ENCODE assay signal across 12 mouse cellular contexts in the genomic region with DNA sequence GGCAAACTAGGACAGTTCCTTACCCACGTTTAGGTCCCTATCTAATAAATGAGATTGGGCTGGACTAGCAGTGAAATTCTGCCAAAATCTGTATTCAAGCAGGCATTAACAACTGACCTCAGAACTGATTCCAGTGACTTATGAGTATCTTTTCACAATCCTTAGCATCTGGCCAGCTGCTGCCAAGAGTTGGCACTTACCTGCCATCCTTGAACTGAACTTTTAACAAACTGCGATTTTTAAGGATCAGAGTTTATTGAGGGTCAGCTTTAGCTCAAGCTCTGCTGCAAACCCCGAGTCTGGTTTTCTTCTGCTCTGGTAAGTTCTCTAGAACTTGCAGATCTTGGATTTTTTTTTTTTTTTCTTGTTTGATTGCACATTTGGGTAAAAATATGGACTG. TPM values are rescaled to one million over a fixed set of nuclear protein-coding genes. Genes with fewer than 3 reads are reported as not detected.
A peak's percentile ranks its signal among the peaks of the same experiment; 100 is the strongest.
DNase-seq lines count a peak whose midpoint lies in the region; ATAC-seq and TF ChIP-seq lines count a peak whose summit lies in the region.
"Had no signal": no experiment of that assay in that cellular context is flagged by ENCODE, and none has a peak within 500 bp of the region (broad histone marks: within the 10 kb centered on the region; RNA-seq: fewer than 3 reads in every experiment).

No protein-coding gene starts in this region.

- ATAC-seq in heart, embryonic 15.5 days (replicated peaks; ENCODE audit: insufficient number of reproducible peaks, insufficient read depth, low FRiP score, low read depth) = no peak
- no peak for ATAC-seq in neural tube, embryonic 13.5 days (ENCODE audit: low read depth)
- no peak for ATAC-seq in intestine, postnatal 0 days
- no peak for ATAC-seq in stomach, embryonic 15.5 days (ENCODE audit: insufficient read depth, low FRiP score, low read depth)
- no peak for ATAC-seq in activated CD4-positive, CD25-positive, alpha-beta regulatory T cell, adult 4 months
- no peak for ATAC-seq in erythroid progenitor cell, adult 5-6 weeks (replicated peaks; ENCODE audit: low FRiP score, poor library complexity, severe bottlenecking)

- peaks cover 28% of the 10 kb centered on the region for H3K4me1 ChIP-seq in heart, embryonic 15.5 days (replicated peaks)
- peaks cover 25% of the 10 kb centered on the region for H3K4me1 ChIP-seq in neural tube, embryonic 13.5 days (replicated peaks)
- H3K4me1 ChIP-seq in intestine, postnatal 0 days (replicated peaks; ENCODE audit: control insufficient read depth, insufficient read depth, low read length) = no peaks in the 10 kb centered on the region
- peaks cover 6% of the 10 kb centered on the region; the same call in 1 of the 2 replicates for H3K4me1 ChIP-seq in stomach, embryonic 15.5 days

- peak overlapping the region; percentile 95; the same call in 1 of the 2 replicates for H3K4me3 ChIP-seq in heart, embryonic 15.5 days
- no peak overlapping the region for H3K4me3 ChIP-seq in neural tube, embryonic 13.5 days
- peak overlapping the region; percentile 90 for H3K4me3 ChIP-seq in intestine, postnatal 0 days (ENCODE audit: low read depth, low read length)
- no peak overlapping the region for H3K4me3 ChIP-seq in stomach, embryonic 15.5 days (replicated peaks)

- peak overlapping the region; percentile 27; the same call in 1 of the 2 replicates for H3K27ac ChIP-seq in heart, embryonic 15.5 days
- H3K27ac ChIP-seq in neural tube, embryonic 13.5 days (replicated peaks) = 0 out of 2 replicates have a peak overlapping the region, but pooled peaks have one; percentile 95
- no peak overlapping the region for H3K27ac ChIP-seq in intestine, postnatal 0 days (ENCODE audit: low read depth, low read length)
- H3K27ac ChIP-seq in stomach, embryonic 15.5 days = peak overlapping the region; percentile 82

- no peaks in the 10 kb centered on the region for H3K9me3 ChIP-seq in heart, embryonic 15.5 days (replicated peaks)
- no peaks in the 10 kb centered on the region for H3K9me3 ChIP-seq in neural tube, embryonic 13.5 days
- no peaks in the 10 kb centered on the region for H3K9me3 ChIP-seq in intestine, postnatal 0 days (ENCODE audit: control insufficient read depth)
- H3K9me3 ChIP-seq in stomach, embryonic 15.5 days = no peaks in the 10 kb centered on the region

- TF ChIP-seq CTCF in intestine, postnatal 0 days (IDR thresholded peaks at IDR 0.05; ENCODE audit: low read depth) = no peak

- peak overlapping the region; percentile 81 for H3K4me2 ChIP-seq in heart, embryonic 15.5 days
- H3K4me2 ChIP-seq in neural tube, embryonic 13.5 days = peak overlapping the region; percentile 77
- H3K4me2 ChIP-seq in intestine, postnatal 0 days (replicated peaks; ENCODE audit: low read depth) = peak overlapping the region; percentile 71
- peak overlapping the region; percentile 68 for H3K4me2 ChIP-seq in stomach, embryonic 15.5 days

- WGBS in heart, embryonic 15.5 days = 43% methylated on average over 3 of the region's 3 CpGs
- 50% methylated on average over 3 of the region's 3 CpGs for WGBS in neural tube, embryonic 13.5 days
- 43% methylated on average over 3 of the region's 3 CpGs for WGBS in intestine, postnatal 0 days
- WGBS in stomach, embryonic 15.5 days = 36% methylated on average over 3 of the region's 3 CpGs

- H3K9ac ChIP-seq in heart, embryonic 15.5 days = peak overlapping the region; percentile 98
- no peak overlapping the region for H3K9ac ChIP-seq in neural tube, embryonic 13.5 days
- no peak overlapping the region for H3K9ac ChIP-seq in intestine, postnatal 0 days (ENCODE audit: low read depth, low read length)
- H3K9ac ChIP-seq in stomach, embryonic 15.5 days = no peak overlapping the region

- no peaks in the 10 kb centered on the region for H3K36me3 ChIP-seq in heart, embryonic 15.5 days
- H3K36me3 ChIP-seq in neural tube, embryonic 13.5 days = no peaks in the 10 kb centered on the region
- no peaks in the 10 kb centered on the region for H3K36me3 ChIP-seq in intestine, postnatal 0 days (ENCODE audit: control insufficient read depth, insufficient read depth)
- no peaks in the 10 kb centered on the region for H3K36me3 ChIP-seq in stomach, embryonic 15.5 days

- H3K27me3 ChIP-seq in heart, embryonic 15.5 days = no peaks in the 10 kb centered on the region
- no peaks in the 10 kb centered on the region for H3K27me3 ChIP-seq in neural tube, embryonic 13.5 days
- H3K27me3 ChIP-seq in intestine, postnatal 0 days (replicated peaks; ENCODE audit: control insufficient read depth, insufficient read depth, low read length) = no peaks in the 10 kb centered on the region
- H3K27me3 ChIP-seq in stomach, embryonic 15.5 days (replicated peaks) = no peaks in the 10 kb centered on the region

- DNase-seq in heart, postnatal 10 days = no peak
- DNase-seq in neural tube, embryonic 10.5 days (ENCODE audit: extremely low spot score, low spot score) = no peak

- intact Hi-C loops in heart, postnatal 10 days (cut with DNase I) = no loop called here

RNA-seq across cellular contexts. Expression of gene Cbfb, which starts 0.9 kb away (rescaled TPM):
- polyA plus RNA-seq in heart, embryonic 15.5 days (2015; fragmentation: Nextera tagmentation; extraction: Ambion mirVana) = 39.2 and 40.1 TPM in 2 replicates
- 10 to 100 TPM; 32.4 to 37.0 TPM for total RNA-seq in heart, postnatal 10 days (2021)
- polyA plus RNA-seq in neural tube, embryonic 13.5 days (2015; fragmentation: Nextera tagmentation; extraction: Ambion mirVana) = 59.1 and 66.6 TPM in 2 replicates
- 18.9 and 21.8 TPM in 2 replicates for polyA plus RNA-seq in intestine, postnatal 0 days (2015; fragmentation: Nextera tagmentation; extraction: Ambion mirVana)
- 53.2 and 54.4 TPM in 2 replicates for polyA plus RNA-seq in stomach, embryonic 15.5 days (2015; fragmentation: Nextera tagmentation; extraction: Ambion mirVana)
- 10 to 100 TPM; 34.0 to 49.2 TPM for polyA plus RNA-seq in activated CD4-positive, CD25-positive, alpha-beta regulatory T cell, adult 4 months (2017; shearing (Covaris generic))
- 25.9 and 34.4 TPM in 2 replicates for total RNA-seq in erythroid progenitor cell, adult 5-6 weeks (2015; ENCODE audit: low replicate concordance)
- total RNA-seq in erythroid progenitor cell, adult 5-6 weeks (2017; ENCODE audit: low replicate concordance) = 18.0 and 29.3 TPM in 2 replicates

RNA-seq across cellular contexts. Expression of gene Ces4a, which starts 38.0 kb away (rescaled TPM):
- not detected in 2 replicates for polyA plus RNA-seq in heart, embryonic 15.5 days (2015; fragmentation: Nextera tagmentation; extraction: Ambion mirVana)
- total RNA-seq in heart, postnatal 10 days (2021) = not detected
- not detected in 2 replicates for polyA plus RNA-seq in neural tube, embryonic 13.5 days (2015; fragmentation: Nextera tagmentation; extraction: Ambion mirVana)
- not detected in 2 replicates for polyA plus RNA-seq in intestine, postnatal 0 days (2015; fragmentation: Nextera tagmentation; extraction: Ambion mirVana)
- polyA plus RNA-seq in stomach, embryonic 15.5 days (2015; fragmentation: Nextera tagmentation; extraction: Ambion mirVana) = not detected in 2 replicates
- polyA plus RNA-seq in activated CD4-positive, CD25-positive, alpha-beta regulatory T cell, adult 4 months (2017; shearing (Covaris generic)) = not detected
- total RNA-seq in erythroid progenitor cell, adult 5-6 weeks (2015; ENCODE audit: low replicate concordance) = not detected in 2 replicates
- total RNA-seq in erythroid progenitor cell, adult 5-6 weeks (2017; ENCODE audit: low replicate concordance) = not detected in 2 replicates
- total RNA-seq: adrenal gland, postnatal 36 days; common myeloid progenitor, adult 5-6 weeks; ES-E14; layer of hippocampus, postnatal 36 days had no signal

RNA-seq across cellular contexts. Expression of gene D230025D16Rik, which starts 55.4 kb away (rescaled TPM):
- 17.7 and 19.6 TPM in 2 replicates for polyA plus RNA-seq in heart, embryonic 15.5 days (2015; fragmentation: Nextera tagmentation; extraction: Ambion mirVana)
- total RNA-seq in heart, postnatal 10 days (2021) = 10 to 100 TPM; 18.2 to 19.5 TPM
- polyA plus RNA-seq in neural tube, embryonic 13.5 days (2015; fragmentation: Nextera tagmentation; extraction: Ambion mirVana) = 27.3 and 27.5 TPM in 2 replicates
- 14.3 and 14.8 TPM in 2 replicates for polyA plus RNA-seq in intestine, postnatal 0 days (2015; fragmentation: Nextera tagmentation; extraction: Ambion mirVana)
- polyA plus RNA-seq in stomach, embryonic 15.5 days (2015; fragmentation: Nextera tagmentation; extraction: Ambion mirVana) = 26.2 and 26.8 TPM in 2 replicates
- 10 to 100 TPM; 12.0 to 17.4 TPM for polyA plus RNA-seq in activated CD4-positive, CD25-positive, alpha-beta regulatory T cell, adult 4 months (2017; shearing (Covaris generic))
- 19.8 and 24.3 TPM in 2 replicates for total RNA-seq in erythroid progenitor cell, adult 5-6 weeks (2015; ENCODE audit: low replicate concordance)
- 12.9 and 19.5 TPM in 2 replicates for total RNA-seq in erythroid progenitor cell, adult 5-6 weeks (2017; ENCODE audit: low replicate concordance)

Comparison
In these comparisons a context has a peak if more than half of its experiments do, and no peak if none do; other contexts are left out.
1. H3K4me3 ChIP-seq: peak in heart, embryonic 15.5 days (single experiment) and intestine, postnatal 0 days (single experiment); none in neural tube, embryonic 13.5 days (single experiment) and stomach, embryonic 15.5 days (single experiment).
2. Peak in every context shown above with its lines, with median percentiles within 50 percentile points of each other: H3K4me2 ChIP-seq.